Mouse (Mus musculus): Measurements from ENCODE around the gene Unk. TPM values are rescaled to one million over a fixed set of nuclear protein-coding genes. Genes with fewer than 3 reads are reported as not detected.

The Unk gene
- polyA plus RNA-seq, 1 experiment, result 121 TPM

DNA sequence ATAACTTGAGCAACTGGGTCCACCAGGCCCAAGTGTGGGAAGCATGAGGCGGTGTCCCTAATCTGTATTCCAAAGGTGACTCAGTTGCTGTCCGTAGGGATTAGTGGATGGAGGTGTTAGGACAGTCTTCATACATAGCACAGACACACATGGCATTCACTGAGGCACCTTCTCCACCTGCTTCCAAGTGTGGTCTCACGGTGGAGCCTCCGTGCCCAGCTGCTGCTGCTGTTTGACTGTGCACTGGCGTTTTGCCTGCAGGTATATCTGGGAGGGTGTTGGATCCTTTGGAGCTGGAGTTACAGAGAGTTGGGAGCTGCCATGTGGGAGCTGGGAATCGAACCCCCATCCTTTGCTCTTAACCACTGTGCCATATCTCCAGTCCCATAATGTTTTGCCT lies 4.5 kb downstream of the Unk start:
- peaks cover 7% of the 10 kb centered on the region for H3K36me3 ChIP-seq (ENCODE audit: control insufficient read depth, insufficient read depth, low read length)
- H3K4me1 ChIP-seq (replicated peaks; ENCODE audit: control insufficient read depth, insufficient read depth, low read length), result peaks cover 6% of the 10 kb centered on the region
- DNase-seq, result no peak
- 97% methylated on average over 6 of the region's 6 CpGs for WGBS
- no peak overlapping the region for H3K4me3 ChIP-seq (ENCODE audit: control insufficient read depth, insufficient read depth, low read length)
- no peak for TF ChIP-seq POLR2A (IDR thresholded peaks at IDR 0.05; ENCODE audit: control insufficient read depth, extremely low read depth, insufficient read depth, low read length, poor library complexity)
- H3K27me3 ChIP-seq (ENCODE audit: control insufficient read depth, insufficient read depth, low read length), result no peaks in the 10 kb centered on the region
- no peak overlapping the region for H3K27ac ChIP-seq (ENCODE audit: control insufficient read depth, insufficient read depth, low read length)

GRCm38 (mm10) chr11:116036671-116037070 lies 6.5 kb downstream of the Unk start:
- WGBS, result 94% methylated on average over 3 of the region's 3 CpGs
- peaks cover 1% of the 10 kb centered on the region for H3K4me1 ChIP-seq (replicated peaks; ENCODE audit: control insufficient read depth, insufficient read depth, low read length)
- no peak for DNase-seq
- no peaks in the 10 kb centered on the region for H3K27me3 ChIP-seq (ENCODE audit: control insufficient read depth, insufficient read depth, low read length)
- no peak overlapping the region for H3K27ac ChIP-seq (ENCODE audit: control insufficient read depth, insufficient read depth, low read length)
- H3K4me3 ChIP-seq (ENCODE audit: control insufficient read depth, insufficient read depth, low read length), result no peak overlapping the region
- no peak for TF ChIP-seq CTCF (IDR thresholded peaks at IDR 0.05; ENCODE audit: borderline replicate concordance, control insufficient read depth, extremely low read depth, insufficient read depth, low read length, poor library complexity)
- no peak for TF ChIP-seq POLR2A (IDR thresholded peaks at IDR 0.05; ENCODE audit: control insufficient read depth, extremely low read depth, insufficient read depth, low read length, poor library complexity)
- peaks cover 10% of the 10 kb centered on the region for H3K36me3 ChIP-seq (ENCODE audit: control insufficient read depth, insufficient read depth, low read length)

DNA sequence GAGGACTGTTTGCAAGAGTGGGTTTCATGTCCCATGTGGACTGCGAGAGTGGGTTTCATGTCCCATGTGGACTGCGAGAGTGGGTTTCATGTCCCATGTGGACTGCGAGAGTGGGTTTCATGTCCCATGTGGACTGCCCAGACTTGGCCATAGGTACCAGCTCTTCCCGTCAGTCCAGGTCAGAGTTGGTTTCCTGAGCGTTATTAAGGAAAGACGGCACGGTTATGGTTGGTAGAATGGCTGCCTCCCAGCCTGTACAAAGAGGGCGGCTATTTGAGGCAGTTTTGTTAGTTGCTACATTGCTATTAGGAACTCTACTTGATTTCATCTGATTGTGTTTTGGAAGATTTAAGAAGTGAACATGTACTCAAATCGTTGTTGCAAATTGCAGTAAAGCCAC lies 7.7 kb downstream of the Unk start:
- 95% methylated on average over 9 of the region's 9 CpGs for WGBS
- Histone ChIP-seq H3K36me3 (ENCODE audit: control insufficient read depth, insufficient read depth, low read length) (peaks cover 13% of the 10 kb centered on the region), H3K4me1 (replicated peaks; ENCODE audit: control insufficient read depth, insufficient read depth, low read length) (no peaks in the 10 kb centered on the region)

GRCm38 (mm10) chr11:116040593-116040992 lies 10.5 kb downstream of the Unk start:
- no peak for DNase-seq
- Histone ChIP-seq H3K27me3 (ENCODE audit: control insufficient read depth, insufficient read depth, low read length) (no peaks in the 10 kb centered on the region), H3K36me3 (ENCODE audit: control insufficient read depth, insufficient read depth, low read length) (peaks cover 25% of the 10 kb centered on the region), H3K27ac (ENCODE audit: control insufficient read depth, insufficient read depth, low read length) (no peak overlapping the region), H3K4me3 (ENCODE audit: control insufficient read depth, insufficient read depth, low read length) (no peak overlapping the region), H3K4me1 (replicated peaks; ENCODE audit: control insufficient read depth, insufficient read depth, low read length) (no peaks in the 10 kb centered on the region)
- no peak for TF ChIP-seq POLR2A (IDR thresholded peaks at IDR 0.05; ENCODE audit: control insufficient read depth, extremely low read depth, insufficient read depth, low read length, poor library complexity)
- no peak for TF ChIP-seq CTCF (IDR thresholded peaks at IDR 0.05; ENCODE audit: borderline replicate concordance, control insufficient read depth, extremely low read depth, insufficient read depth, low read length, poor library complexity)
- 80% methylated on average over 6 of the region's 6 CpGs for WGBS

More for the DNA sequence above, 7.7 kb downstream of the Unk start:
- no peak for DNase-seq
- Histone ChIP-seq H3K4me3 (ENCODE audit: control insufficient read depth, insufficient read depth, low read length) (no peak overlapping the region), H3K27ac (ENCODE audit: control insufficient read depth, insufficient read depth, low read length) (no peak overlapping the region), H3K27me3 (ENCODE audit: control insufficient read depth, insufficient read depth, low read length) (no peaks in the 10 kb centered on the region)
- no peak for TF ChIP-seq POLR2A (IDR thresholded peaks at IDR 0.05; ENCODE audit: control insufficient read depth, extremely low read depth, insufficient read depth, low read length, poor library complexity)
- TF ChIP-seq CTCF (IDR thresholded peaks at IDR 0.05; ENCODE audit: borderline replicate concordance, control insufficient read depth, extremely low read depth, insufficient read depth, low read length, poor library complexity), result no peak

- H3K27ac ChIP-seq (ENCODE audit: control insufficient read depth, insufficient read depth, low read length), result no peak overlapping the region
- H3K4me3 ChIP-seq (ENCODE audit: control insufficient read depth, insufficient read depth, low read length), result no peak overlapping the region
- peaks cover 27% of the 10 kb centered on the region for H3K36me3 ChIP-seq (ENCODE audit: control insufficient read depth, insufficient read depth, low read length)
- WGBS, result 99% methylated on average over 2 of the region's 2 CpGs
- no peaks in the 10 kb centered on the region for H3K4me1 ChIP-seq (replicated peaks; ENCODE audit: control insufficient read depth, insufficient read depth, low read length)
- no peak for TF ChIP-seq CTCF (IDR thresholded peaks at IDR 0.05; ENCODE audit: borderline replicate concordance, control insufficient read depth, extremely low read depth, insufficient read depth, low read length, poor library complexity)
- no peak for TF ChIP-seq POLR2A (IDR thresholded peaks at IDR 0.05; ENCODE audit: control insufficient read depth, extremely low read depth, insufficient read depth, low read length, poor library complexity)
- DNase-seq, result no peak
- H3K27me3 ChIP-seq (ENCODE audit: control insufficient read depth, insufficient read depth, low read length), result no peaks in the 10 kb centered on the region
Measured at GRCm38 (mm10) chr11:116041833-116042232, 11.7 kb downstream of the Unk start.

DNA sequence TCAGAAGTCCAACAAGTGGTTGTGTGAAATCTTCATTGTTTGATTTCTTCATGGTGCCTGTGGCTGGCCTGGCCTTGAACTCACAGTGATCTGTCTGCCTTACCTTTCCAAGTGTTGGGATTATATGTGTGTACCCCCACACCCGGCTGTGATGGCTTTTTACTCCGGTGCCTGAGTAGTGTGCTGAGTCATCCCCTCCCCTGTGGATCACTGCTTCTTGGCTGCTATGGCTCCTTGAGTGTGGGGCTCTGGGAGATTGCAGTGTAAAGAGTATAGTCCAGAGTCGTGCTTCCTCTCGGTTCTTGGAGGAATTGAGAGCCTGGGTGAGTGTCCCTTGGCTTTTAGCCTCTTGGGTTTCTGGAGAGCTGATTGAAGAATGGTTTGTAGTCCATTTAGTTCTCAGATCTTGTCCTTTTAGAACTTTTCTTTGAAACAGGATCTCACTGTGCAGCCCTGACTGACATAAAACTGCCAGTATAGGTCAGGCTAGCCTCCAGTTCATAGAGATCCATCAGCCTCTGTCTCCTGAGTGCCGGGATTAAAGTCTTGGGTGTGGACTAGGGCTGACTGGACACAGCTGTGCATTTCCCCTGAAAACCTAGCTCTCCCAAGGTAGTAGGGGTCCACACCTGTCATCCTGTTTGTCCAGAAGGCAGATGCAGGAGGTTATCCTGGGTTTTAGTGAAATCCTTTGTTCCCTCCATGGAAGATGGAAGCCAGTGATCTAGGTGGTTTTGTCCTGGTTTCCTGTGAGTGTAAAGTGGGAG lies 12.4 kb downstream of the Unk start:
- DNase-seq, result no peak
- H3K36me3 ChIP-seq (ENCODE audit: control insufficient read depth, insufficient read depth, low read length), result peaks cover 29% of the 10 kb centered on the region
- TF ChIP-seq POLR2A (IDR thresholded peaks at IDR 0.05; ENCODE audit: control insufficient read depth, extremely low read depth, insufficient read depth, low read length, poor library complexity) (no peak), CTCF (IDR thresholded peaks at IDR 0.05; ENCODE audit: borderline replicate concordance, control insufficient read depth, extremely low read depth, insufficient read depth, low read length, poor library complexity) (no peak)
- no peaks in the 10 kb centered on the region for H3K4me1 ChIP-seq (replicated peaks; ENCODE audit: control insufficient read depth, insufficient read depth, low read length)
- H3K4me3 ChIP-seq (ENCODE audit: control insufficient read depth, insufficient read depth, low read length), result no peak overlapping the region
- 83% methylated on average over 5 of the region's 5 CpGs for WGBS
- H3K27ac ChIP-seq (ENCODE audit: control insufficient read depth, insufficient read depth, low read length), result no peak overlapping the region
- H3K27me3 ChIP-seq (ENCODE audit: control insufficient read depth, insufficient read depth, low read length), result no peaks in the 10 kb centered on the region

DNA sequence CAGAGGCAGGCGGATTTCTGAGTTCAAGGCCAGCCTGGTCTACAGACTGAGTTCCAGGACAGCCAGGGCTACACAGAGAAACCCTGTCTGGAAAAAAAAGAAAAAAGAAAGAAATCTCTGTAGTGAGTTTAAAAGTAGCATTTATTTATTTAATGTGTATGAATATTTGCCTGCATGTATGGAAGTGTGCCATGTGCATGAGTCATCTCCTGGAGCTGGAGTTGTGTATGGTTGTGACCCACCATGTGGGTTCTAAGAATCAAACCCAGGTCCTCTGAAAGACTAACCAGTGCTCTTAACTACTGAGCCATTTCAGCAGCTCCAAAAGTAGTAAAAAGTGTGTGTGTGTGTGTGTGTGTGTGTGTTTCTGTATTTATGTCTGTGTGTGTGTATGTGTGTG lies 13.2 kb downstream of the Unk start:
- no peak for TF ChIP-seq POLR2A (IDR thresholded peaks at IDR 0.05; ENCODE audit: control insufficient read depth, extremely low read depth, insufficient read depth, low read length, poor library complexity)
- no peak for TF ChIP-seq CTCF (IDR thresholded peaks at IDR 0.05; ENCODE audit: borderline replicate concordance, control insufficient read depth, extremely low read depth, insufficient read depth, low read length, poor library complexity)
- no peak for DNase-seq
- H3K4me1 ChIP-seq (replicated peaks; ENCODE audit: control insufficient read depth, insufficient read depth, low read length), result no peaks in the 10 kb centered on the region
- no peak overlapping the region for H3K27ac ChIP-seq (ENCODE audit: control insufficient read depth, insufficient read depth, low read length)
- WGBS, result 100% methylated on average over 1 of the region's 1 CpGs
- no peak overlapping the region for H3K4me3 ChIP-seq (ENCODE audit: control insufficient read depth, insufficient read depth, low read length)
- H3K36me3 ChIP-seq (ENCODE audit: control insufficient read depth, insufficient read depth, low read length), result peaks cover 36% of the 10 kb centered on the region
- H3K27me3 ChIP-seq (ENCODE audit: control insufficient read depth, insufficient read depth, low read length), result no peaks in the 10 kb centered on the region

All from thymus, adult 2 months (tissue).